8 mouse cellular contexts compared by ENCODE assay signal in the genomic region with DNA sequence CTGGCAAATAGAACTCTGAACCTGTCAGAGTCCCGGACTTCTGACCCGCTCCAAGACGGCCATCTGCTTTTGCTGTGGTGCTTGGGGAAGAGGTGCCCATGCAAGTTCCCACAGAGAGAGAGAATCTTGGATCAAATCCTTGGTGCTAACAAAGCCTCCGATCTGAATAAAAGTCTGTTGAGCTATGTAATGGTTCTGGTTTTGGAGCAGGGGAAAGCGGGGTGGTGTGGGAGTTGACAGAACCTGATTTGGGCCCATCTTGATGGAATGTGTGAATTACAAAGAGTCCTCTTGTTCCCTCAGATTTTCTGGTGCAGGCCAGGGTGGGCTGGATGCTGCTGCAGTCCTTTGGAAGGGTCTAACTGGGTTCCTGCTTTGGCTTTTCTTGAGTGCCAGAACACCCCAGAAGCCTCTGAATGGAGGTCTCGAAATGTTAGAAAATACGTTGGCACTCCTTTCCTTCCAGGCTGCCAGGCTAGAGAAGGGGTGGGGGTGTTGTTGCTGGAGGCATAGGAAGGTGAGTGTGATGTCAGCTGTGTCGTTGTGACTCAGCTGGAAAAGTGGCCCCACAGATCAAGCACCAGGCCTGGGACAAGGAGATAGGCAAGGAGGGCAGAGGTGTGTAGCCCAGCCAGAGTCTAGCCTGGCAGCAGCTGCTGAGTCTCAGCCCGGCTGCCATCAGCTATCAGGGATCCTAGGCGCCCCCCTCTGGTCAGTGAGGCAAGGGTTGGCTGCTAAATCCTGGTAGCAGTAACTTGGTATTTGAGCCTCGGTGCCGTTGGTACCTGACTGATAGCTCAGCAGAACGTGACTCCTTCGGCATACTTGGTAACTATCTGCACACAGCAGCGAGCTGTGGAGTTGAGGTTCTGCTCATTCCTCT. TPM values are rescaled to one million over a fixed set of nuclear protein-coding genes. Genes with fewer than 3 reads are reported as not detected.
DNase-seq lines count a peak whose midpoint lies in the region; ATAC-seq and TF ChIP-seq lines count a peak whose summit lies in the region.

No protein-coding gene starts in this region.

- no peak overlapping the region for H3K9ac ChIP-seq in forebrain, postnatal 0 days

- no peak overlapping the region for H3K4me2 ChIP-seq in forebrain, postnatal 0 days (ENCODE audit: low read depth)

- DNase-seq in MEL-GATA-1-ER (ENCODE audit: extremely low read depth, low read depth): peak; percentile 20
- peak; percentile 70 for DNase-seq in cerebellum, adult 11-12 months
- DNase-seq in forebrain, postnatal 0 days: peak; percentile 76
- peak; percentile 66 for DNase-seq in hindbrain, embryonic 10.5 days (ENCODE audit: low spot score)
- peak; percentile 39 for DNase-seq in left cerebral cortex, adult 11 months (ENCODE audit: low spot score)
- DNase-seq in right cerebral cortex, postnatal 14 days: peak; percentile 79
- DNase-seq in urinary bladder, postnatal 25 days (ENCODE audit: low spot score): peak; percentile 65

- H3K4me3 ChIP-seq in forebrain, postnatal 0 days (ENCODE audit: low read depth, low read length): no peak overlapping the region
- no peak overlapping the region for H3K4me3 ChIP-seq in hindbrain, embryonic 10.5 days

- peak; percentile 77 for TF ChIP-seq CTCF in forebrain, postnatal 0 days (IDR thresholded peaks at IDR 0.05; ENCODE audit: low read depth)

- WGBS in forebrain, postnatal 0 days: 34% methylated on average over 15 of the region's 15 CpGs
- 51% methylated on average over 15 of the region's 15 CpGs for WGBS in hindbrain, embryonic 10.5 days

- H3K27me3 ChIP-seq in forebrain, postnatal 0 days (ENCODE audit: insufficient read depth, low read length): no peaks in the 10 kb centered on the region
- no peaks in the 10 kb centered on the region for H3K27me3 ChIP-seq in hindbrain, embryonic 10.5 days (ENCODE audit: insufficient read depth, poor library complexity, severe bottlenecking)

- H3K4me1 ChIP-seq in forebrain, postnatal 0 days (ENCODE audit: insufficient read depth): 0 out of 2 replicates have a peak, but pooled peaks cover 3% of the 10 kb centered on the region
- H3K4me1 ChIP-seq in hindbrain, embryonic 10.5 days (replicated peaks): peaks cover 4% of the 10 kb centered on the region; the same call in 1 of the 2 replicates

- no peaks in the 10 kb centered on the region for H3K9me3 ChIP-seq in forebrain, postnatal 0 days (ENCODE audit: low read length)
- H3K9me3 ChIP-seq in hindbrain, embryonic 10.5 days: no peaks in the 10 kb centered on the region

- H3K27ac ChIP-seq in forebrain, postnatal 0 days (ENCODE audit: low read depth, low read length): no peak overlapping the region
- H3K27ac ChIP-seq in hindbrain, embryonic 10.5 days: no peak overlapping the region

- peak; percentile 79 for ATAC-seq in forebrain, postnatal 0 days
- ATAC-seq in megakaryocyte, adult 5-6 weeks (ENCODE audit: poor library complexity, severe bottlenecking): peak; percentile 71

- H3K36me3 ChIP-seq in forebrain, postnatal 0 days (ENCODE audit: insufficient read depth): no peaks in the 10 kb centered on the region
- no peaks in the 10 kb centered on the region for H3K36me3 ChIP-seq in hindbrain, embryonic 10.5 days

RNA-seq across cellular contexts. Expression of a gene that starts 42.1 kb away (rescaled TPM):
- total RNA-seq in forebrain, postnatal 0 days (2014; rRNA removed): 42.8 and 44.9 TPM in 2 replicates
- polyA plus RNA-seq in forebrain, postnatal 0 days (2015; fragmentation: Nextera tagmentation; extraction: Ambion mirVana): 28.3 and 31.3 TPM in 2 replicates
- polyA plus RNA-seq in hindbrain, embryonic 10.5 days (2016; fragmentation: Nextera tagmentation; extraction: Ambion mirVana): 39.3 and 39.9 TPM in 2 replicates
- total RNA-seq in megakaryocyte, adult 5-6 weeks (2015): 17.4 and 18.4 TPM in 2 replicates
- total RNA-seq in megakaryocyte, adult 5-6 weeks (2017): 23.2 and 24.7 TPM in 2 replicates

Comparison
In these comparisons a context has a peak if more than half of its experiments do, and no peak if none do; other contexts are left out.
1. DNase-seq: peak in every context shown above with its lines; median percentile 79 in right cerebral cortex, postnatal 14 days; 76 in forebrain, postnatal 0 days; 70 in cerebellum, adult 11-12 months; 66 in hindbrain, embryonic 10.5 days; 65 in urinary bladder, postnatal 25 days; 39 in left cerebral cortex, adult 11 months; 20 in MEL-GATA-1-ER.